Mouse (Mus musculus) lung, postnatal 0 days (tissue): ENCODE data around the gene Gm20736. TPM values are rescaled to one million over a fixed set of nuclear protein-coding genes. Genes with fewer than 3 reads are reported as not detected.
"Not testable (repeated sequence)": the region's sequence is repeated elsewhere in the genome, so short reads cannot be mapped to it uniquely, and the experiment has no call there.

Source experiments
- ATAC-seq: fragments of 200-750 bp; cut with Nextera tagmentation; 2 replicates; pipeline ENCODE4 v1.8.0; 2017; ENCODE audit warnings: moderate library complexity
- DNase-seq: peaks from one replicate; pipeline ENCODE4 v3.0.0-alpha.2; 2016; ENCODE audit warnings: low spot score
- H3K27ac ChIP-seq: fragments of 300-500 bp; sonication (generic); 2 replicates; pipeline ENCODE4 v1.5.1; 2014; ENCODE audit warnings: antibody characterized with exemption, mild to moderate bottlenecking, low read length, mixed read lengths
- H3K27me3 ChIP-seq: fragments of 300-500 bp; sonication (generic); replicated peaks from 2 replicates; pipeline ENCODE4 v1.6.1; 2014; ENCODE audit warnings: low read length, mixed read lengths; ENCODE audit not compliant: insufficient read depth
- H3K36me3 ChIP-seq: fragments of 300-500 bp; sonication (generic); 2 replicates; pipeline ENCODE4 v1.6.1; 2014; ENCODE audit warnings: low read length, mixed read lengths; ENCODE audit not compliant: insufficient read depth
- H3K4me1 ChIP-seq: fragments of 300-500 bp; sonication (generic); 2 replicates; pipeline ENCODE4 v1.6.1; 2014; ENCODE audit warnings: antibody characterized with exemption, low read depth, low read length, mixed read lengths; ENCODE audit not compliant: insufficient read depth
- H3K4me2 ChIP-seq: fragments of 300-500 bp; sonication (generic); replicated peaks from 2 replicates; pipeline ENCODE4 v1.6.1; 2014; ENCODE audit warnings: low read depth, mild to moderate bottlenecking, low read length, moderate library complexity, mixed read lengths
- H3K4me3 ChIP-seq: fragments of 300-500 bp; sonication (generic); 2 replicates; pipeline ENCODE4 v1.5.1; 2014; ENCODE audit warnings: low read depth, low read length
- H3K9ac ChIP-seq: fragments of 300-500 bp; sonication (generic); replicated peaks from 2 replicates; pipeline ENCODE4 v1.6.1; 2014; ENCODE audit warnings: low read depth, mild to moderate bottlenecking
- H3K9me3 ChIP-seq: fragments of 300-500 bp; sonication (generic); 2 replicates; pipeline ENCODE4 v1.6.1; 2016; ENCODE audit warnings: low read length, mixed read lengths
- WGBS: fragments of 180-500 bp; shearing (Covaris S2); extraction: QIAGEN DNeasy Blood & Tissue Kit; methylation state at CpG from one replicate; pipeline ENCODE4 v1.1.7; 2014; 5-methylcytosine and 5-hydroxymethylcytosine counted together
- polyA plus RNA-seq: library from polyadenylated mRNA; unstranded; fragments of >200 nt; fragmentation: Nextera tagmentation; extraction: Ambion mirVana; gene quantifications from 2 replicates; pipeline ENCODE4 v1.2.1, GENCODE M21; 2015

The Gm20736 gene
- not detected in 2 replicates for polyA plus RNA-seq

DNA sequence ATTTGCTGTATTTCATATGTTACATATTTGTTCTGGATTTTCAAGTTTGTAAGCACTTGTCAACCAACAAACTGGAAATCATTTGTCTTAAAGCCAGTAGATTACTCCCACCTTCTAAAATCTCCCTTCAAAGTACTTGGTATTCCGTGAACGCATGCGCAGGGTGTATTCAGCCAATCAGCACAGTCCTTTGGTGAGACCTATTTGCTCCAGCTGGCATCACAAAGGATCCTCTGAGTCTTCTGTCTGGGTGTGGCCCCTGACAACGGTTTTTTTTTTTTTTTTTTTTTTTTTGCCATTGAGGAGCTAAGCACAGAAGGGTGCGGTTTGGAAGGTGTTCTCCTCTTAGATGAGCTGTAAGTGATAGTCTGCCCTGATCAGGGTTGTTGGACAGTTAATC lies at the start of gene Gm20736:
Gene Gm20736, plus strand, starts transcription at position 301 of the 400 bp plus-strand sequence.
- H3K9ac ChIP-seq, H3K4me3 ChIP-seq, DNase-seq, H3K9me3 ChIP-seq, H3K36me3 ChIP-seq, H3K27ac ChIP-seq, H3K4me1 ChIP-seq, H3K4me2 ChIP-seq, ATAC-seq, H3K27me3 ChIP-seq: not testable (repeated sequence)
- no CpG with 5 or more reads among the region's 5 CpGs for WGBS

Other genes starting within 250 kb of the Gm20736 start
- not detected in 2 replicates for gene Gm20924, start 170.2 kb upstream of the Gm20736 start, polyA plus RNA-seq